Mouse (Mus musculus): ENCODE measurements around the gene Cenpm. TPM values are rescaled to one million over a fixed set of nuclear protein-coding genes. Genes with fewer than 3 reads are reported as not detected.

Gene Cenpm
- polyA plus RNA-seq, 1 experiment = not detected

GRCm38 (mm10) chr15:82211911-82212751, 32.4 kb downstream of the Cenpm start:
- no peak for TF ChIP-seq CTCF (IDR thresholded peaks at IDR 0.05; ENCODE audit: insufficient read depth, low read depth, low read length)
- TF ChIP-seq POLR2A (IDR thresholded peaks at IDR 0.05; ENCODE audit: insufficient read depth, low read depth, low read length) = peak; percentile 43
- H3K4me1 ChIP-seq (ENCODE audit: control insufficient read depth, insufficient read depth, low read length) = peaks cover 52% of the 10 kb centered on the region
- peak overlapping the region; percentile 92 for H3K27ac ChIP-seq (ENCODE audit: insufficient read depth, low read depth, low read length)
- WGBS = under 1% methylated on average over 111 of the region's 112 CpGs
- peak overlapping the region; percentile 91 for H3K4me3 ChIP-seq (ENCODE audit: insufficient read depth, low read depth, low read length)

- H3K27ac ChIP-seq (ENCODE audit: insufficient read depth, low read depth, low read length) = peak overlapping the region; percentile 92
- peaks cover 53% of the 10 kb centered on the region for H3K4me1 ChIP-seq (ENCODE audit: control insufficient read depth, insufficient read depth, low read length)
- TF ChIP-seq CTCF (IDR thresholded peaks at IDR 0.05; ENCODE audit: insufficient read depth, low read depth, low read length) (no peak), POLR2A (IDR thresholded peaks at IDR 0.05; ENCODE audit: insufficient read depth, low read depth, low read length) (no peak)
- peak overlapping the region; percentile 91 for H3K4me3 ChIP-seq (ENCODE audit: insufficient read depth, low read depth, low read length)
- 4% methylated on average over 11 of the region's 11 CpGs for WGBS
Observed at GRCm38 (mm10) chr15:82211281-82211680, 33.3 kb downstream of the Cenpm start.

GRCm38 (mm10) chr15:82210801-82211200, 33.7 kb downstream of the Cenpm start:
- TF ChIP-seq POLR2A (IDR thresholded peaks at IDR 0.05; ENCODE audit: insufficient read depth, low read depth, low read length) = no peak
- no peak for TF ChIP-seq CTCF (IDR thresholded peaks at IDR 0.05; ENCODE audit: insufficient read depth, low read depth, low read length)
- WGBS = 22% methylated on average over 1 of the region's 1 CpGs
- peak overlapping the region; percentile 91 for H3K4me3 ChIP-seq (ENCODE audit: insufficient read depth, low read depth, low read length)
- peak overlapping the region; percentile 73 for H3K27ac ChIP-seq (ENCODE audit: insufficient read depth, low read depth, low read length)
- H3K4me1 ChIP-seq (ENCODE audit: control insufficient read depth, insufficient read depth, low read length) = peaks cover 53% of the 10 kb centered on the region

- 58% methylated on average over 13 of the region's 13 CpGs for WGBS
- H3K4me1 ChIP-seq (ENCODE audit: control insufficient read depth, insufficient read depth, low read length) = peaks cover 51% of the 10 kb centered on the region
- H3K27ac ChIP-seq (ENCODE audit: insufficient read depth, low read depth, low read length) = peak overlapping the region; percentile 73
- H3K4me3 ChIP-seq (ENCODE audit: insufficient read depth, low read depth, low read length) = peak overlapping the region; percentile 91
- TF ChIP-seq CTCF (IDR thresholded peaks at IDR 0.05; ENCODE audit: insufficient read depth, low read depth, low read length) (no peak), POLR2A (IDR thresholded peaks at IDR 0.05; ENCODE audit: insufficient read depth, low read depth, low read length) (no peak)
Observed at GRCm38 (mm10) chr15:82209295-82210050, 35.1 kb downstream of the Cenpm start.

- TF ChIP-seq POLR2A (IDR thresholded peaks at IDR 0.05; ENCODE audit: insufficient read depth, low read depth, low read length) = no peak
- no peak for TF ChIP-seq CTCF (IDR thresholded peaks at IDR 0.05; ENCODE audit: insufficient read depth, low read depth, low read length)
- Histone ChIP-seq H3K27ac (ENCODE audit: insufficient read depth, low read depth, low read length) (peak overlapping the region; percentile 12; the same call in 1 of the 2 replicates), H3K4me1 (ENCODE audit: control insufficient read depth, insufficient read depth, low read length) (peaks cover 60% of the 10 kb centered on the region), H3K4me3 (ENCODE audit: insufficient read depth, low read depth, low read length) (peak overlapping the region; percentile 21)
- 76% methylated on average over 8 of the region's 8 CpGs for WGBS
Observed at GRCm38 (mm10) chr15:82208307-82208706, 36.2 kb downstream of the Cenpm start.

- peak overlapping the region; percentile 17; the same call in 1 of the 2 replicates for H3K27ac ChIP-seq (ENCODE audit: insufficient read depth, low read depth, low read length)
- 42% methylated on average over 30 of the region's 30 CpGs for WGBS
- peaks cover 62% of the 10 kb centered on the region for H3K4me1 ChIP-seq (ENCODE audit: control insufficient read depth, insufficient read depth, low read length)
- TF ChIP-seq POLR2A (IDR thresholded peaks at IDR 0.05; ENCODE audit: insufficient read depth, low read depth, low read length) = no peak
- TF ChIP-seq CTCF (IDR thresholded peaks at IDR 0.05; ENCODE audit: insufficient read depth, low read depth, low read length) = no peak
- peak overlapping the region; percentile 21 for H3K4me3 ChIP-seq (ENCODE audit: insufficient read depth, low read depth, low read length)
Observed at GRCm38 (mm10) chr15:82207504-82208219, 36.9 kb downstream of the Cenpm start.

GRCm38 (mm10) chr15:82207105-82207459, 37.5 kb downstream of the Cenpm start:
- peak overlapping the region; percentile 21; the same call in 1 of the 2 replicates for H3K4me3 ChIP-seq (ENCODE audit: insufficient read depth, low read depth, low read length)
- WGBS = 42% methylated on average over 34 of the region's 34 CpGs
- TF ChIP-seq POLR2A (IDR thresholded peaks at IDR 0.05; ENCODE audit: insufficient read depth, low read depth, low read length) (no peak), CTCF (IDR thresholded peaks at IDR 0.05; ENCODE audit: insufficient read depth, low read depth, low read length) (no peak)
- H3K4me1 ChIP-seq (ENCODE audit: control insufficient read depth, insufficient read depth, low read length) = peaks cover 62% of the 10 kb centered on the region
- 0 out of 2 replicates have a peak overlapping the region, but pooled peaks have one; percentile 17 for H3K27ac ChIP-seq (ENCODE audit: insufficient read depth, low read depth, low read length)

GRCm38 (mm10) chr15:82206365-82207104, 38.0 kb downstream of the Cenpm start:
- 36% methylated on average over 9 of the region's 9 CpGs for WGBS
- Histone ChIP-seq H3K27ac (ENCODE audit: insufficient read depth, low read depth, low read length) (peak overlapping the region; percentile 45; the same call in 1 of the 2 replicates), H3K4me1 (ENCODE audit: control insufficient read depth, insufficient read depth, low read length) (peaks cover 62% of the 10 kb centered on the region), H3K4me3 (ENCODE audit: insufficient read depth, low read depth, low read length) (no peak overlapping the region)
- TF ChIP-seq POLR2A (IDR thresholded peaks at IDR 0.05; ENCODE audit: insufficient read depth, low read depth, low read length) (0 out of 2 replicates have a peak, but pooled peaks have one; percentile 18), CTCF (IDR thresholded peaks at IDR 0.05; ENCODE audit: insufficient read depth, low read depth, low read length) (no peak)

Measured in olfactory bulb, adult 2 months (tissue).